Mouse (Mus musculus) urinary bladder, postnatal 10 days (tissue): ENCODE measurements around the gene Ttyh2.

Source experiments
- DNase-seq: peaks from one replicate; pipeline ENCODE4 v3.0.0; 2022; ENCODE audit warnings: low spot score

Ttyh2 gene

GRCm38 (mm10) chr11:114675341-114675825 is at the start of gene Ttyh2:
Gene Ttyh2 (plus strand): TSS chr11:114675431.
- no peak for DNase-seq

GRCm38 (mm10) chr11:114626071-114626690 is 49.0 kb upstream of the Ttyh2 start:
- no peak for DNase-seq

- no peak for DNase-seq
Measured at GRCm38 (mm10) chr11:114627036-114627435, 48.2 kb upstream of the Ttyh2 start.

- no peak for DNase-seq
Measured at GRCm38 (mm10) chr11:114628032-114628431, 47.2 kb upstream of the Ttyh2 start.

- DNase-seq: no peak
Measured at GRCm38 (mm10) chr11:114630044-114630443, 45.2 kb upstream of the Ttyh2 start.

- DNase-seq: no peak
Measured at GRCm38 (mm10) chr11:114632266-114632665, 43.0 kb upstream of the Ttyh2 start.

GRCm38 (mm10) chr11:114636292-114636691 is 38.9 kb upstream of the Ttyh2 start:
- DNase-seq: peak; percentile 32

GRCm38 (mm10) chr11:114636727-114637505 is 38.3 kb upstream of the Ttyh2 start:
- DNase-seq: no peak

GRCm38 (mm10) chr11:114638647-114639290 is 36.5 kb upstream of the Ttyh2 start:
- no peak for DNase-seq

- no peak for DNase-seq
Measured at GRCm38 (mm10) chr11:114639681-114640103, 35.5 kb upstream of the Ttyh2 start.

GRCm38 (mm10) chr11:114640658-114641057 is 34.6 kb upstream of the Ttyh2 start:
- DNase-seq: no peak

- no peak for DNase-seq
Measured at GRCm38 (mm10) chr11:114641136-114641535, 34.1 kb upstream of the Ttyh2 start.

GRCm38 (mm10) chr11:114642184-114642583 is 33.0 kb upstream of the Ttyh2 start:
- no peak for DNase-seq

GRCm38 (mm10) chr11:114642926-114643325 is 32.3 kb upstream of the Ttyh2 start:
- no peak for DNase-seq

- DNase-seq: no peak
Measured at GRCm38 (mm10) chr11:114644122-114644521, 31.1 kb upstream of the Ttyh2 start.

GRCm38 (mm10) chr11:114649510-114649909 is 25.7 kb upstream of the Ttyh2 start:
- DNase-seq: no peak

GRCm38 (mm10) chr11:114652531-114652930 is 22.7 kb upstream of the Ttyh2 start:
- DNase-seq: no peak

GRCm38 (mm10) chr11:114653664-114654063 is 21.6 kb upstream of the Ttyh2 start:
- no peak for DNase-seq

- no peak for DNase-seq
Measured at GRCm38 (mm10) chr11:114654552-114654951, 20.7 kb upstream of the Ttyh2 start.

GRCm38 (mm10) chr11:114655350-114656008 is 19.8 kb upstream of the Ttyh2 start:
- DNase-seq: no peak

GRCm38 (mm10) chr11:114656994-114657644 is 18.1 kb upstream of the Ttyh2 start:
- DNase-seq: no peak

GRCm38 (mm10) chr11:114657737-114658136 is 17.5 kb upstream of the Ttyh2 start:
- DNase-seq: no peak
